Mouse (Mus musculus): ENCODE data around the gene Plppr5. TPM values are rescaled to one million over a fixed set of nuclear protein-coding genes. Genes with fewer than 3 reads are reported as not detected.
A peak's percentile ranks its signal among the peaks of the same experiment; 100 is the strongest.

Gene Plppr5
- 0.10 TPM in 1 of 2 replicates, not detected in the other for polyA plus RNA-seq (2016; fragmentation: Nextera tagmentation; extraction: Ambion mirVana)

- Histone ChIP-seq H3K27ac (replicated peaks) (peak within 1 kb of the TSS; percentile 79), H3K27me3 (ENCODE audit: low read depth, poor library complexity, severe bottlenecking) (peaks cover 58% of the 10 kb centered on the region), H3K4me3 (peak within 1 kb of the TSS; percentile 76), H3K36me3 (no peaks in the 10 kb centered on the region), H3K9me3 (replicated peaks) (no peaks in the 10 kb centered on the region), H3K4me1 (peaks cover 13% of the 10 kb centered on the region)
- WGBS: 24% methylated on average over 20 of the region's 20 CpGs
- DNase-seq (ENCODE audit: low spot score): no peak
These were observed at the start of gene Plppr5 for GRCm38 (mm10) chr3:117574529-117575252. Gene Plppr5 (plus strand): TSS chr3:117574836.

DNA sequence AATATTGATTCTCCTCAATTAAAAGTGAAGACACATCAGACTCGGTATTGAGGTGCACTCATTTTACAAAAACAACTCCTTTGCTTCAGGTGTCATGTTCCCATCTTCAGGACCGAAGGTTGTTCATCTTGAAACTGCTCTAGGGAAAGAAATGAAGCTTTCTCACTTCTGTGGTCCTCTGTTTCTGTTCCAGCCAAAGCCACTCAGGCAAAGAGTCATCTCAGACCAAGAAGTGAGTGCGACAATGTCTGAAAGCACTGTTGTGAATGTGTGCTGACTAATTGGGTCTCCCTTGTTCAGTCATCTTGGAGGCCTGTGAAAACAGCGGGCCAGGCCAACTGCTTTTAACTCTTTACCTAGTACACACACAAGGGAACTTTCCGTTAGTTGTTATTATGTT is 24.7 kb upstream of the Plppr5 start:
- 91% methylated on average over 5 of the region's 5 CpGs for WGBS
- no peak for DNase-seq (ENCODE audit: low spot score)
- Histone ChIP-seq H3K9me3 (replicated peaks) (no peaks in the 10 kb centered on the region), H3K27me3 (ENCODE audit: low read depth, poor library complexity, severe bottlenecking) (no peaks in the 10 kb centered on the region), H3K4me3 (no peak overlapping the region), H3K27ac (replicated peaks) (no peak overlapping the region), H3K4me1 (no peaks in the 10 kb centered on the region), H3K36me3 (no peaks in the 10 kb centered on the region)

DNA sequence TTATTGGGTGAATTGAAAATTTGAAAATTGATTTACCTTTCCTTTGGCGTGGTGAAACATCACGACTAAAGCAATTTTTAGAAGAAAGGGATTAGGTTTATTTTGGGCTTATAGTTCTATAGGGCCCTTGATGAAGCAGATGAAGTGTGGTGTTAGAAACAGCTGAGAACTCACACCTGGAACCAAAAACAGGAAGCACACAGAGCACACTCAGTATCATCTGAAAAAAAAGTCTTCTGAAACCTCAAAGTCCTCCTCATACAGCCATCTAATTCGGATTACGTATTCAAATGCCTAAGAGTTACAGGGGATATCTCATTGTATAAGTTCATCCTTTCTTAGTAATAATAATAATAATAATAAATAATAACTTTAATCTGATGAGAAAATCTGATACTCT is 24.1 kb upstream of the Plppr5 start:
- 92% methylated on average over 4 of the region's 4 CpGs for WGBS
- Histone ChIP-seq H3K27ac (replicated peaks) (no peak overlapping the region), H3K36me3 (no peaks in the 10 kb centered on the region), H3K9me3 (replicated peaks) (no peaks in the 10 kb centered on the region), H3K4me3 (no peak overlapping the region), H3K4me1 (no peaks in the 10 kb centered on the region), H3K27me3 (ENCODE audit: low read depth, poor library complexity, severe bottlenecking) (no peaks in the 10 kb centered on the region)
- DNase-seq (ENCODE audit: low spot score): no peak

DNA sequence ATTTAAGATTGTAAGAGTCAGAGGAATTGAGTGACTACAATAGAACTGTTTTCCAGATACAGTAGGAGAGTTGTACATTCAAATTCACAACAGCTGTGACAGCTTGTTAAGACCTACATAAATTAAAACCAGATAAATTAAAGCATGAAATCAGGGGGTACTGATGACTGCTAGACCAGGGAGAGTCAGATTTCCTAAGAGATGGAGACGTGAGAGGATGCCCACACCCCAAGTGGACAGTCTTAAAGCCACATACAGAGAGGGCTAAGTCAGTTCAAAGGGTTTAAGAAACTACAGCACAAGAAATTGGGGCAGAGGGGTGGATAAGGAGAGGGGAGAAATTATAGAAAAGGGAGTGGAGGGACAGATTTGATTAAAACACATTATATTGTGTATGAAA is 17.7 kb upstream of the Plppr5 start:
- Histone ChIP-seq H3K27ac (replicated peaks) (no peak overlapping the region), H3K27me3 (ENCODE audit: low read depth, poor library complexity, severe bottlenecking) (no peaks in the 10 kb centered on the region), H3K4me1 (no peaks in the 10 kb centered on the region), H3K4me3 (no peak overlapping the region), H3K36me3 (no peaks in the 10 kb centered on the region), H3K9me3 (replicated peaks) (no peaks in the 10 kb centered on the region)
- DNase-seq (ENCODE audit: low spot score): no peak
- WGBS: 48% methylated on average over 1 of the region's 1 CpGs

DNA sequence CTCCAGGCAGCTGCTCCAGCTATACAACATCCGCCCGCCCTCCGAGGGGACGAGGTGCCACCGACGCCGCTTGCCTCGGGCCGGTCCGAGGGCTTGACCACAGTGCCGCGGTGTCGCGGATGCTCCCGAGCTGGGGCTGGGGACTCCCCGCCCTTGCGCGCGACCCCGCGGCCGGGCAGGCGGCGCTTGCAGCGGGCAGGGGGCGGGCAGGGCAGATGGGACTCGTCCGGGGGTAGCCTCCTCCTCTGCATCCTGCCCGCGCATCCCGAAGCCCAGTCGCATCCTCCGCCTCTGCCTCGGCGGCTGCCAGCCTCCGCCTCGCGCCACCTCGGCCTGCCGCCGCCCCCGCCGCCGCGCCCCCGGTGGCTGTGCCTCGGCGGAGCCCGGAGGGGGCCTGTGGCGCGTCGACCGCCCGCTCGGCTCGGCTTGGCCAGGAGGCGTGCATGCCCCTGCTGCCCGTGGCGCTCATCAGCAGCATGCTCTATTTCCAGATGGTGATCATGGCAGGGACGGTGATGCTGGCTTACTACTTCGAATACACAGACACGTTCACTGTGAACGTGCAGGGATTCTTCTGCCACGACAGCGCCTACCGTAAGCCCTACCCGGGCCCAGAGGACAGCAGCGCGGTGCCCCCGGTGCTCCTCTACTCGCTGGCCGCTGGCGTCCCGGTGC is 754 bp downstream of the Plppr5 start:
- DNase-seq (ENCODE audit: low spot score): peak; percentile 64
- Histone ChIP-seq H3K27ac (replicated peaks) (peak overlapping the region; percentile 79), H3K27me3 (ENCODE audit: low read depth, poor library complexity, severe bottlenecking) (peaks cover 58% of the 10 kb centered on the region), H3K4me3 (peak overlapping the region; percentile 76), H3K36me3 (no peaks in the 10 kb centered on the region), H3K9me3 (replicated peaks) (no peaks in the 10 kb centered on the region), H3K4me1 (peaks cover 13% of the 10 kb centered on the region)
- under 1% methylated on average over 55 of the region's 74 CpGs for WGBS

DNA sequence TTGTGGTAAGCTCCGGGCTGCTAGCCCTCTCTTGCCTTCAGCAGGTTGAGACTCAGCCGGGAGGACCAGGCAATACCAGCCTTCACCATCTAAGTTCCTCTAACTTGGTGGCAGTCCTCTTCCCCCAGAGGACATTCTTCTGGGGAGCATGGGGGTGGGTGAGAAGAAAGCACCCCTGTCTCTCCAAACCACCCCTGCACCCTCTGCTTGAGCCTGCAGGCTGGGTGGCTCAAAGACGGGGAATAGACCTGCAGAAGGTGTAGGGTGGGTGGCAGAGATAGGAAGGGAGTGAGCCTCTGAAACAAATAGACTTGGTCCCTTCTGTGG is 1.3 kb downstream of the Plppr5 start:
- Histone ChIP-seq H3K27me3 (ENCODE audit: low read depth, poor library complexity, severe bottlenecking) (peaks cover 58% of the 10 kb centered on the region), H3K4me3 (peak overlapping the region; percentile 76), H3K36me3 (no peaks in the 10 kb centered on the region), H3K9me3 (replicated peaks) (no peaks in the 10 kb centered on the region), H3K27ac (replicated peaks) (0 out of 2 replicates have a peak overlapping the region, but pooled peaks have one; percentile 79), H3K4me1 (peaks cover 13% of the 10 kb centered on the region)
- no peak for DNase-seq (ENCODE audit: low spot score)
- WGBS: 22% methylated on average over 3 of the region's 3 CpGs

DNA sequence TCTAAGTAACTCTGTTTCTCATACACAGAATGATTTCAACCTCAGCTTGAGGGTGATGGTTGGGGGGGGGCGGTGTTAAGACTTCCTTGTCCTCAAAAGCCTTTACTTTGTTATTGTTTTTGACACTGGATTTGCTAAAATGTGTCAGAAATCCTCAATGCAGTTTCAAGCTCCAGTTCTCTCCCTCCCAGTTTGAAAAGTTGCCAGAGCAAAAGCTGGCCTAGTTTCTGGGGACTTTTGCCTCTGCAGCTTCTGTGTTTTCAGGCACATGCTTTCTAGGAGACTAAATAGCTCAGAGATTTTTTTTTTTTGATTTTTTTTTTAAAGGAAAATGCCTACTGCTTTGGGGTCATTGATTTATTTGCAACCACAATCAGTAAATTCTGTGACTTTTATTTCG is 2.7 kb downstream of the Plppr5 start:
- Histone ChIP-seq H3K36me3 (no peaks in the 10 kb centered on the region), H3K4me1 (peaks cover 13% of the 10 kb centered on the region), H3K27me3 (ENCODE audit: low read depth, poor library complexity, severe bottlenecking) (peaks cover 58% of the 10 kb centered on the region), H3K9me3 (replicated peaks) (no peaks in the 10 kb centered on the region), H3K27ac (replicated peaks) (no peak overlapping the region), H3K4me3 (no peak overlapping the region)
- 94% methylated on average over 2 of the region's 2 CpGs for WGBS
- DNase-seq (ENCODE audit: low spot score): no peak

- Histone ChIP-seq H3K9me3 (replicated peaks) (no peaks in the 10 kb centered on the region), H3K36me3 (no peaks in the 10 kb centered on the region), H3K27ac (replicated peaks) (no peak overlapping the region), H3K4me1 (no peaks in the 10 kb centered on the region), H3K27me3 (ENCODE audit: low read depth, poor library complexity, severe bottlenecking) (0 out of 2 replicates have a peak, but pooled peaks cover 6% of the 10 kb centered on the region), H3K4me3 (no peak overlapping the region)
- DNase-seq (ENCODE audit: low spot score): no peak
- 94% methylated on average over 2 of the region's 2 CpGs for WGBS
These were observed 8.0 kb downstream of the Plppr5 start for GRCm38 (mm10) chr3:117582628-117583027.

GRCm38 (mm10) chr3:117602404-117602803 is 27.8 kb downstream of the Plppr5 start:
- DNase-seq (ENCODE audit: low spot score): no peak

GRCm38 (mm10) chr3:117603458-117603857 is 28.8 kb downstream of the Plppr5 start:
- DNase-seq (ENCODE audit: low spot score): no peak
- H3K36me3 ChIP-seq: no peaks in the 10 kb centered on the region
- H3K9me3 ChIP-seq (replicated peaks): no peaks in the 10 kb centered on the region
- no peak overlapping the region for H3K27ac ChIP-seq (replicated peaks)
- 72% methylated on average over 2 of the region's 2 CpGs for WGBS
- H3K27me3 ChIP-seq (ENCODE audit: low read depth, poor library complexity, severe bottlenecking): no peaks in the 10 kb centered on the region
- H3K4me3 ChIP-seq: no peak overlapping the region
- no peaks in the 10 kb centered on the region for H3K4me1 ChIP-seq

More at GRCm38 (mm10) chr3:117602404-117602803, 27.8 kb downstream of the Plppr5 start:
- WGBS: 77% methylated on average over 1 of the region's 1 CpGs
- Histone ChIP-seq H3K4me1 (no peaks in the 10 kb centered on the region), H3K27ac (replicated peaks) (no peak overlapping the region), H3K9me3 (replicated peaks) (no peaks in the 10 kb centered on the region), H3K27me3 (ENCODE audit: low read depth, poor library complexity, severe bottlenecking) (no peaks in the 10 kb centered on the region), H3K36me3 (no peaks in the 10 kb centered on the region), H3K4me3 (no peak overlapping the region)

- Histone ChIP-seq H3K36me3 (no peaks in the 10 kb centered on the region), H3K4me1 (no peaks in the 10 kb centered on the region), H3K27ac (replicated peaks) (no peak overlapping the region), H3K27me3 (ENCODE audit: low read depth, poor library complexity, severe bottlenecking) (no peaks in the 10 kb centered on the region), H3K4me3 (no peak overlapping the region), H3K9me3 (replicated peaks) (no peaks in the 10 kb centered on the region)
- no peak for DNase-seq (ENCODE audit: low spot score)
These were observed 31.7 kb downstream of the Plppr5 start for GRCm38 (mm10) chr3:117606383-117606782.

- no peak for DNase-seq (ENCODE audit: low spot score)
- no peaks in the 10 kb centered on the region for H3K27me3 ChIP-seq (ENCODE audit: low read depth, poor library complexity, severe bottlenecking)
- no peaks in the 10 kb centered on the region for H3K36me3 ChIP-seq
- no peaks in the 10 kb centered on the region for H3K4me1 ChIP-seq
- no peak overlapping the region for H3K4me3 ChIP-seq
- H3K27ac ChIP-seq (replicated peaks): no peak overlapping the region
- 85% methylated on average over 5 of the region's 5 CpGs for WGBS
- H3K9me3 ChIP-seq (replicated peaks): no peaks in the 10 kb centered on the region
These were observed 36.8 kb downstream of the Plppr5 start for GRCm38 (mm10) chr3:117611453-117611852.

- DNase-seq (ENCODE audit: low spot score): no peak
- 91% methylated on average over 1 of the region's 1 CpGs for WGBS
- H3K27me3 ChIP-seq (ENCODE audit: low read depth, poor library complexity, severe bottlenecking): no peaks in the 10 kb centered on the region
- H3K27ac ChIP-seq (replicated peaks): no peak overlapping the region
- H3K4me1 ChIP-seq: no peaks in the 10 kb centered on the region
- H3K4me3 ChIP-seq: no peak overlapping the region
- H3K36me3 ChIP-seq: no peaks in the 10 kb centered on the region
- no peaks in the 10 kb centered on the region for H3K9me3 ChIP-seq (replicated peaks)
These were observed 40.2 kb downstream of the Plppr5 start for GRCm38 (mm10) chr3:117614856-117615255.

Measured in midbrain, embryonic 10.5 days (tissue).